Mouse (Mus musculus): Measurements from ENCODE around the gene Efl1. TPM values are rescaled to one million over a fixed set of nuclear protein-coding genes. Genes with fewer than 3 reads are reported as not detected.

The Efl1 gene
- polyA plus RNA-seq, 1 experiment from 2014 or later, result 28.1 TPM

DNA sequence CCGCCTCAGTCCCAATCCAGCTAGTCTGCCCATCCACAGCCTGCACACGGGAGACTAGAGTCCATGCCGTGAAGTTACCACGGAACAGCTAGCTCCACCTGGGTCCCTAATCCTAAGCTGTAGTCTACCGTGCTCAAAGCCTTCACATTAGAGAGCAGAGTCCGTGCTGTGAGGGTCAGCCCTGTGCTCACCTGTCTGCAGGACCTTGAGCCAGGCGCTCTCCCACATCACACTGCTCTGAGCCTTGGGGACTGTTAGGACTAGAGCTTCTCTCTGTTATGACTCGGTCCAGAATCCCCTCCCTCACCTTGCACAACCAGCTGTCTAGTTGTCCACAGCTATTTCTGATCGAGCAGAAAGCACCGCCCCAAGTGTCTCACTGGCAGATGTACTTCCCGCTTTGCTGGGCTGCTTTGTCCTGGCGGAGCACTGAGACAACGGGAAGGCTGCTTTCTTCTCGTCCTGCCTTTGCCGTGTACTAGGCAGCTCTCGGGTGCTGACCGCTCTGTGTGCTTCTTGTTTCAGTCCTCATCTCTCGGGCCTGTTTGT lies 95.8 kb downstream of the Efl1 start:
- Histone ChIP-seq H3K4me1 (ENCODE audit: control insufficient read depth, insufficient read depth, low read length) (0 out of 2 replicates have a peak, but pooled peaks cover 3% of the 10 kb centered on the region), H3K4me3 (ENCODE audit: low read length) (no peak overlapping the region), H3K27me3 (replicated peaks; ENCODE audit: control insufficient read depth, insufficient read depth, low read length) (no peaks in the 10 kb centered on the region), H3K9ac (ENCODE audit: low read depth, low read length) (no peak overlapping the region), H3K36me3 (ENCODE audit: control insufficient read depth, insufficient read depth, low read length) (no peaks in the 10 kb centered on the region), H3K4me2 (ENCODE audit: low read depth, low read length) (no peak overlapping the region), H3K27ac (ENCODE audit: low read length) (no peak overlapping the region; the same call in 1 of the 2 replicates), H3K9me3 (ENCODE audit: control insufficient read depth, low read length) (no peaks in the 10 kb centered on the region)
- WGBS, result 79% methylated on average over 18 of the region's 18 CpGs
- ATAC-seq, result peak; percentile 18; the same call in 1 of the 2 replicates

DNA sequence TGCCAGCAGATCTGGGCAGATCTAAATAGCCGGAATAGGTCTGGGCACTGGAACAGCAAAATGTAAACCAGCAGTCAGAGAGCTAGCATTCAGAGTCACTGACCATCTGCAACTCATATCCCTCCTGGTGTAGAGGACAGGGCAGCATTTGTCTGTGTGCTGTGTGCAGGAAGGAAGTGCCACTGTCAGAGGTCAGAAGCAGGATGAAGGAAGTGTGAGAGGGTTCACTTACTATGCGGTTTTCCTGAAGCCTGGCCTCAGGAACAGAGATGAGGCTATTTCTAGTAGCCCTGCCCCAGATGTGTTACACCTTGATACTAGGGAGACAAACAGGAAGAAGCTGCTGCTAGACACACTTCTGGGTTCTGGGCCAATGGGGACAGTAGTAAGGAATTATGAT lies 100.4 kb downstream of the Efl1 start:
- Histone ChIP-seq H3K9me3 (ENCODE audit: control insufficient read depth, low read length) (no peaks in the 10 kb centered on the region), H3K4me3 (ENCODE audit: low read length) (no peak overlapping the region), H3K4me2 (ENCODE audit: low read depth, low read length) (no peak overlapping the region), H3K4me1 (ENCODE audit: control insufficient read depth, insufficient read depth, low read length) (0 out of 2 replicates have a peak, but pooled peaks cover 4% of the 10 kb centered on the region), H3K27me3 (replicated peaks; ENCODE audit: control insufficient read depth, insufficient read depth, low read length) (no peaks in the 10 kb centered on the region), H3K36me3 (ENCODE audit: control insufficient read depth, insufficient read depth, low read length) (no peaks in the 10 kb centered on the region), H3K9ac (ENCODE audit: low read depth, low read length) (no peak overlapping the region), H3K27ac (ENCODE audit: low read length) (no peak overlapping the region)
- ATAC-seq, result peak; percentile 23; the same call in 1 of the 2 replicates
- 65% methylated on average over 2 of the region's 2 CpGs for WGBS

DNA sequence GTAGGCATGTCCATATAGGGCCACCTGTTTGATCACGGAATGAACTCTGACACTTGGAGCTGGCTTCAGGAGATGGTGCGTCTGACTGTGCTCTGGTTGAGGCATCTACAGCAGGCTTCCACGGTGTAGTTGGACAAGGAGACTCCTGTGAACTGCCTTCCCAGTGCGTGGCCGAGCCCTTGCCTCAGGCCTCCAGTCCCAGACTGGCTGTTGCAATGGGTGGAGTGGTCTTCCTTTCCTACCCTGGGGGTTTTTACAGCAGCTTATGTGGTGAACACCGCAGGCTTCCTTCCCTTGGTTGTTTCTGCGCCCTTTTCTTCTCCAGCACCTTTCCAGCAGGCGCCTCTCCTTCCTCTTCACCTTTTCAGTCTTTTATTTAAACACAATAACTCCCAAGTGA lies 100.8 kb downstream of the Efl1 start:
- H3K9ac ChIP-seq (ENCODE audit: low read depth, low read length), result no peak overlapping the region
- no peak for ATAC-seq
- H3K4me3 ChIP-seq (ENCODE audit: low read length), result no peak overlapping the region
- peak overlapping the region; percentile 25; the same call in 1 of the 2 replicates for H3K27ac ChIP-seq (ENCODE audit: low read length)
- H3K9me3 ChIP-seq (ENCODE audit: control insufficient read depth, low read length), result no peaks in the 10 kb centered on the region
- H3K4me1 ChIP-seq (ENCODE audit: control insufficient read depth, insufficient read depth, low read length), result 0 out of 2 replicates have a peak, but pooled peaks cover 4% of the 10 kb centered on the region
- H3K27me3 ChIP-seq (replicated peaks; ENCODE audit: control insufficient read depth, insufficient read depth, low read length), result no peaks in the 10 kb centered on the region
- no peak overlapping the region for H3K4me2 ChIP-seq (ENCODE audit: low read depth, low read length)
- WGBS, result 81% methylated on average over 8 of the region's 8 CpGs
- no peaks in the 10 kb centered on the region for H3K36me3 ChIP-seq (ENCODE audit: control insufficient read depth, insufficient read depth, low read length)

DNA sequence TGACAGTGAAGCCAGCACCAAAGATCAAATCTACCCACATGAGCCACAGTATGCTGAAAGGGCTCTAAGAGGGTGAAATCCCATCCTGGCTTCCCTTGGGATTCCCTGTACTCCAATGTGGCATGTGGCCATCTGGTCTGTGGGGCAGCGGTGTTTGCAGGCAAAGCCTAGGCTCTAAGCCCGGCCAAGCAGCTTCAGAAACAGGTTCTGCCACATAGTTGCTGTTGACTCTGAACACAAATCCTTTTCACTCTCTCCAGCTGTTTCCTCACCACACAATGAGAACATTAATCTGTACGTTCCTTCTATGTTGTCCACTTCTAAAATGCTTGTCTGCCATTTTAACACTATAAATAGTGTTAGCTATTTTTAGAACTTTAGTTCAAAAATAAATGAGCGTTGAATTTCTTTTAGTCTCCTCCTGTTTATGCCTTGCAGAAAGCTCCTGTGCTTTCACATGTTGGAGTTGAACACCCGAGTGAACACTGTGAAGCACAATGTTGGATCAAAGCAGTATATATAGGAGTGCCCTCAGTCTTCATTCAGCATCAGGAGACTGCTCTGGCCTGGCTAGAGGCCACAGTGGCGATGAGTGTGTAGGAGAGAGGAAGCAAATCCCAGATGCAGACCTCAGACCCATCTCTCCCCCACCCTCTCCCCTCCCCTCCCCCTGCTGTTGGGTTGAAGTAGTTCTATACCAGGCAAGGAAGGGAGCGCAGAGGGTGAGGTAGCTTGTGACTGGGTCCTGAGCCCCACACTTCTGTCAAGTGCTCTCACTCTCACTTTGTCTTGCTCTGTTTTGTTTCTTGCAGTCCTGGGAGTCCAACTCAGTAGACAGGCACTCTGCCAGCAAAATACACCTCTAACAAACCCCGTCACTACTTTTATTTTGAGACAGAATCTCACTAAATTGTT lies 104.0 kb downstream of the Efl1 start:
- no peak overlapping the region for H3K4me2 ChIP-seq (ENCODE audit: low read depth, low read length)
- WGBS, result 47% methylated on average over 8 of the region's 8 CpGs

DNA sequence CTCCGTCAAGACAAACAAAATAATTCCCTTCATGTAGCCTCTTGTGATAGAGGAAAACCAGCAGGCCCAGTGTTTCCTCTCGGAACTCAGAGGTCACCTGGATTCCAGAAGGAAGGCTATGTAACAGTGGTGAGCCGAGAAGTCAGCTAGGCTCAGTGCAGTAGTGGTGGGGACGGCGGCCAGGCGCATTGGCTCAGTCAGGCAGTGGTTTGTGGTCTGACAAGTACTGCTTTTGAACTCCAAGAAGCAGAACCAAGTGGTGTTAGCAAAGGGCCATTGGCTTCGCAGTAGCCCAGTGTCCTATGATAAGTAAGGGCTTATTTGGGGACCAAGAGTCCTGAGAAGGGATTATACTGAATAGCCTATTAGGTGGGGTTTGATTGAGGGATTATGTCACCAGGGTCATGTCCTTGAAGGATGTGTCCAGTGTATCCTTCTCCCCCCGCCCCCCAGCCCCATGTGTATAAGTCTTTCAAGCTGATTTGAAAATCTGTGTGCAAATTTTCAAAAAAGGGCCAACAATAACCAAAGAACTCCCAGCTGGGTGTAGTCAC lies 107.3 kb downstream of the Efl1 start:
- Histone ChIP-seq H3K27me3 (replicated peaks; ENCODE audit: control insufficient read depth, insufficient read depth, low read length) (no peaks in the 10 kb centered on the region), H3K27ac (ENCODE audit: low read length) (no peak overlapping the region), H3K9ac (ENCODE audit: low read depth, low read length) (no peak overlapping the region), H3K4me2 (ENCODE audit: low read depth, low read length) (no peak overlapping the region), H3K4me1 (ENCODE audit: control insufficient read depth, insufficient read depth, low read length) (0 out of 2 replicates have a peak, but pooled peaks cover 4% of the 10 kb centered on the region), H3K9me3 (ENCODE audit: control insufficient read depth, low read length) (no peaks in the 10 kb centered on the region), H3K36me3 (ENCODE audit: control insufficient read depth, insufficient read depth, low read length) (no peaks in the 10 kb centered on the region), H3K4me3 (ENCODE audit: low read length) (no peak overlapping the region)
- WGBS, result 86% methylated on average over 8 of the region's 8 CpGs
- ATAC-seq, result no peak

More for the DNA sequence above, 104.0 kb downstream of the Efl1 start:
- Histone ChIP-seq H3K27ac (ENCODE audit: low read length) (peak overlapping the region; percentile 11; the same call in 1 of the 2 replicates), H3K27me3 (replicated peaks; ENCODE audit: control insufficient read depth, insufficient read depth, low read length) (no peaks in the 10 kb centered on the region), H3K36me3 (ENCODE audit: control insufficient read depth, insufficient read depth, low read length) (no peaks in the 10 kb centered on the region), H3K9ac (ENCODE audit: low read depth, low read length) (no peak overlapping the region), H3K4me1 (ENCODE audit: control insufficient read depth, insufficient read depth, low read length) (0 out of 2 replicates have a peak, but pooled peaks cover 4% of the 10 kb centered on the region), H3K4me3 (ENCODE audit: low read length) (no peak overlapping the region), H3K9me3 (ENCODE audit: control insufficient read depth, low read length) (no peaks in the 10 kb centered on the region)
- ATAC-seq, result peak; percentile 55; the same call in 1 of the 2 replicates

DNA sequence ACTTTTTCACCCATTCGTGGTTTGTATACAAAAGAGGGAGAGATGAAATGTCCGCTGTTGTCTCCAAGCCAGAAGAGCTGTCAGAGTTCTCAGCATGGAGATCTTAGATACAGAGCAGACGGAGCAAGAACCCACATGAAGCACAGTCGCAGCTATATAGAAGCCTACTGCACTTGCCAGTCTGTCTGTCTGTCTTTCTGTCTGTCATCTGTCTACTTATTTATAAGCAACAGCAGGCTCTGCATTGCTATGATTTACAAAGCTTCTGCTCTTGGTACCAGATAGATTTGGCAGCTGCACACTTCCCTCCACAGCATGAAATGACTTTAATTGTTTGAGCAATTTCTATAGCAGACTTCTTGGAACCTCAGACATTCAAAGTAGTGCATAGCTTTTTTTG lies 110.1 kb downstream of the Efl1 start:
- Histone ChIP-seq H3K4me1 (ENCODE audit: control insufficient read depth, insufficient read depth, low read length) (no peaks in the 10 kb centered on the region), H3K9ac (ENCODE audit: low read depth, low read length) (no peak overlapping the region), H3K27me3 (replicated peaks; ENCODE audit: control insufficient read depth, insufficient read depth, low read length) (no peaks in the 10 kb centered on the region), H3K4me3 (ENCODE audit: low read length) (no peak overlapping the region), H3K27ac (ENCODE audit: low read length) (no peak overlapping the region), H3K9me3 (ENCODE audit: control insufficient read depth, low read length) (no peaks in the 10 kb centered on the region), H3K4me2 (ENCODE audit: low read depth, low read length) (no peak overlapping the region), H3K36me3 (ENCODE audit: control insufficient read depth, insufficient read depth, low read length) (peaks cover 6% of the 10 kb centered on the region)
- ATAC-seq, result no peak
- 75% methylated on average over 4 of the region's 4 CpGs for WGBS

DNA sequence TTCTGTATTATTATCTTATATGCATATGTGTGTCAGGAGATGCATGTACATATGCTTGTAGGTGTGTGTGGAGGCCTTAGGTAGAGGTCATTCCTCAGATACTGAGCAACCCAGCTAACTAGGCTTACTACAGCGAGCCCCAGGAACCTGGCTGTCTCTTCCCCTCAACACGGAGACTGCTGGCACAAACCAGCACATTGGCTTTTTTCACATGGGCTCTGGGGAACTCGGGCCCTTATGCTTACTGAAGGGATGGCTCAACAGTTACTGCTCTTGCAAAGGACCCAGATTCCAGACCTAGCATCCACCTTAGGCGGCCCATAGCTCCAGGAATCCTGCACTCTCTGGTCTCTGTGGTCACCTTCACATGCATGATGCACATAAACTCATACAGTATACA lies 110.7 kb downstream of the Efl1 start:
- peaks cover 6% of the 10 kb centered on the region for H3K36me3 ChIP-seq (ENCODE audit: control insufficient read depth, insufficient read depth, low read length)
- no peaks in the 10 kb centered on the region for H3K9me3 ChIP-seq (ENCODE audit: control insufficient read depth, low read length)
- no peak overlapping the region for H3K9ac ChIP-seq (ENCODE audit: low read depth, low read length)
- no peaks in the 10 kb centered on the region for H3K27me3 ChIP-seq (replicated peaks; ENCODE audit: control insufficient read depth, insufficient read depth, low read length)
- no peak for ATAC-seq
- H3K4me3 ChIP-seq (ENCODE audit: low read length), result no peak overlapping the region
- no peaks in the 10 kb centered on the region for H3K4me1 ChIP-seq (ENCODE audit: control insufficient read depth, insufficient read depth, low read length)
- no peak overlapping the region for H3K4me2 ChIP-seq (ENCODE audit: low read depth, low read length)
- H3K27ac ChIP-seq (ENCODE audit: low read length), result no peak overlapping the region
- WGBS, result 85% methylated on average over 4 of the region's 4 CpGs

DNA sequence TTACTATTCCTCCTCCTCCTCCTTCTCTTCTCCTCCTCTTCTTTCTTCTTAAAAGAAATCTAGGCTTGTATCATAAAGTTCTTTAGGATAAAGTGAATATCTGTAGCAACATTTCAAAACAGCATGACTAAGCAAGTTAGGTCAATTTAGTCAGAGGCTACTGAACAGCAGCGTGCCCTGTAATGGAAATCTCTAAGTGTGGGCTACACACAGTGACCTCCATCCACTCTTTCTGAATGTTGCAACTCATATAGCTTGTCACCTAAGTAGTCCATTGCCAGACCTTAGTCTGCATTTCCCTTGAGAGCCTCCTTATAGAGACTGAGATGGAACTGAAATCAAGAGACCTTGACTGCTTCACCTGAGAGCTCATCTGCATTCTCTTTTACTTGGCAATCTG lies 116.5 kb downstream of the Efl1 start:
- Histone ChIP-seq H3K4me3 (ENCODE audit: low read length) (no peak overlapping the region), H3K4me2 (ENCODE audit: low read depth, low read length) (no peak overlapping the region), H3K4me1 (ENCODE audit: control insufficient read depth, insufficient read depth, low read length) (no peaks in the 10 kb centered on the region), H3K27ac (ENCODE audit: low read length) (no peak overlapping the region), H3K9ac (ENCODE audit: low read depth, low read length) (no peak overlapping the region), H3K27me3 (replicated peaks; ENCODE audit: control insufficient read depth, insufficient read depth, low read length) (no peaks in the 10 kb centered on the region), H3K36me3 (ENCODE audit: control insufficient read depth, insufficient read depth, low read length) (peaks cover 6% of the 10 kb centered on the region), H3K9me3 (ENCODE audit: control insufficient read depth, low read length) (no peaks in the 10 kb centered on the region)
- WGBS, result 93% methylated on average over 1 of the region's 1 CpGs
- no peak for ATAC-seq

DNA sequence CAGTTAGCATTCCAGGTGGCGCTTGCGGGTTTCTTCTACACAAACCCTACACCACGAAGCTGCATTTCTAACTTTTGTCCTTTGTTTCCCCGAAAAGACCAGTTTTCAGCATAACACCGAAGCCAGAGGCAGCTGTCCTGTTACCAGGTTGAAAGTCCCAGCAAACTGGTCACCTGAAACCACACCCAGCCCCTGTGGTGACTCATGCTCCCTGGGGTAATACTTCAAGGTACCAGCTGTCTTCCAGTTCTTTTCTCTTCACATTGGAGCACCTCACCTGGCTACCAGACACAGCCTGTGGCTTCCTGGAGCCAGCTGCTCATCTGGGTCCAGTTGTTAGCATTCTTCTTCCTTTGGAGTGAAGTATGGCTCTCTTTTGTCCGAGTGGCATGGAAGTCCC lies 118.2 kb downstream of the Efl1 start:
- H3K27ac ChIP-seq (ENCODE audit: low read length), result no peak overlapping the region
- no peak overlapping the region for H3K4me2 ChIP-seq (ENCODE audit: low read depth, low read length)
- no peak overlapping the region for H3K9ac ChIP-seq (ENCODE audit: low read depth, low read length)
- H3K27me3 ChIP-seq (replicated peaks; ENCODE audit: control insufficient read depth, insufficient read depth, low read length), result no peaks in the 10 kb centered on the region
- no peaks in the 10 kb centered on the region for H3K9me3 ChIP-seq (ENCODE audit: control insufficient read depth, low read length)
- H3K4me1 ChIP-seq (ENCODE audit: control insufficient read depth, insufficient read depth, low read length), result no peaks in the 10 kb centered on the region
- H3K4me3 ChIP-seq (ENCODE audit: low read length), result no peak overlapping the region
- no peak for ATAC-seq
- peaks cover 6% of the 10 kb centered on the region for H3K36me3 ChIP-seq (ENCODE audit: control insufficient read depth, insufficient read depth, low read length)
- 86% methylated on average over 6 of the region's 6 CpGs for WGBS

Data from intestine, embryonic 16.5 days (tissue).